Mouse (Mus musculus): ENCODE data around the gene Apobec1. TPM values are rescaled to one million over a fixed set of nuclear protein-coding genes. Genes with fewer than 3 reads are reported as not detected.
"Not testable (repeated sequence)": the region's sequence is repeated elsewhere in the genome, so short reads cannot be mapped to it uniquely, and the experiment has no call there.

Gene Apobec1
- total RNA-seq, 2 experiments from 2014 or later = 6.3 to 8.0 TPM

DNA sequence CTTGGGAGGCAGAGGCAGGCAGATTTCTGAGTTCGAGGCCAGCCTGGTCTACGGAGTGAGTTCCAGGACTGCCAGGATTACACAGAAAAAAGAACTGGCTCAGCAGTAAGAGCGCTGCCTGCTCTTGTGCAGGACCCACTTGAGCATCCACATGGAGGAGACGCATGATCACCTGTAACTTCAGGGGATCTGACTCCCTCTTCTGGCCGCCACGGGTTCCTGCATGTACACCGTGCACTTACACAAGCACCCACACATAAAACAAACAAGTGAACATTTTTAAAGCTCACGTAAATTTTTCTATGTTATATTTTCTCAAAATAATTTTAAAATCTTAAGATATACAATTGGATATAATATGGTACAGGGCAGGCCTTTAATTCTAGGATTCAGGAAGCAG is 3.2 kb upstream of the Apobec1 start:
- no peak for DNase-seq
- intact Hi-C loops (cut with DNase I) = no loop called here

DNA sequence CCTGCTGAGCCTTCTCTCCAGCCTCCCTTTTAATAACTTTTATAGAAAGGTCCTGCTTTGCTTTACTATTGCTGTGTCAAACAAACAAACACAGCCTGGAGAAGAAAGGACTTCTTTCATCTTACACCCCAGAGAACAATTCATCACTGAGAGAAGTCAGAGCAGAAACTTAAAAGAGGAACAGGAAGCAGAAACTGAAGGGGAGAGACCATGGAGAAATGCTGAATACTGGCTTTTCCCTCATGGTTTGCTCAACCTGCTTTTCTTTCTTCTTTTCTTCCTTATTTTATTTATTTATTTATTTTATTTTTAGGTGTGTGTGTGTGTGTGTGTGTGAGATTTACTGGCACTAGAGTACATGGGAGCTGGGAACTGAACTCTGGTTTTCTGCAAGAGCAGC is 2.0 kb upstream of the Apobec1 start:
- no peak for DNase-seq
- intact Hi-C loops (cut with DNase I) = loop anchor here (5.0 kb wide), 1 partner anchor 208 kb away; no protein-coding TSS in a partner anchor

GRCm38 (mm10) chr6:122602992-122603322 is 713 bp upstream of the Apobec1 start:
- intact Hi-C loops (cut with DNase I) = loop anchor here (5.0 kb wide), 1 partner anchor 209 kb away; no protein-coding TSS in a partner anchor
- DNase-seq = no peak

GRCm38 (mm10) chr6:122601615-122602014 is 629 bp downstream of the Apobec1 start:
- no peak for DNase-seq
- intact Hi-C loops (cut with DNase I) = loop anchor here (5.0 kb wide), 1 partner anchor 211 kb away; no protein-coding TSS in a partner anchor

DNA sequence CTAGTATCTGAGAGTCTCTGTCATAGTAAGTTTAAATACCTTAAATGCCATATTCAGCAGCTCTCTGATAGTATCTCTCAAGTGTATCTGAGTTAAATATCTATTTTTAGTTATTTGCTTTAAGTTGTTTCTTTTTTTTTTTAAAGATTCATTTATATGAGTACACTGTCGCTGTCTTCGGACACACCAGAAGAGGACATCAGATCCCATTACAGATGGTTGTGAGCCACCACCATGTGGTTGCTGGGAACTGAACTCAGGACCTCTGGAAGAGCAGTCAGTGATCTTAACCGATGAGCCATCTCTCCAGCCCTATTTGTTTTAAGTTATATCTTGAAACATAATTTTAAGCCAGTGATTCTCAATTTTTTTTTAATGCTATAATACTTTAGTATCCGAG is 1.2 kb downstream of the Apobec1 start:
- DNase-seq = no peak
- intact Hi-C loops (cut with DNase I) = loop anchor here (5.0 kb wide), 1 partner anchor 211 kb away; no protein-coding TSS in a partner anchor

GRCm38 (mm10) chr6:122600066-122600646 is 2.1 kb downstream of the Apobec1 start:
- intact Hi-C loops (cut with DNase I) = loop anchor here (5.0 kb wide), 1 partner anchor 212 kb away; no protein-coding TSS in a partner anchor
- no peak for DNase-seq

DNA sequence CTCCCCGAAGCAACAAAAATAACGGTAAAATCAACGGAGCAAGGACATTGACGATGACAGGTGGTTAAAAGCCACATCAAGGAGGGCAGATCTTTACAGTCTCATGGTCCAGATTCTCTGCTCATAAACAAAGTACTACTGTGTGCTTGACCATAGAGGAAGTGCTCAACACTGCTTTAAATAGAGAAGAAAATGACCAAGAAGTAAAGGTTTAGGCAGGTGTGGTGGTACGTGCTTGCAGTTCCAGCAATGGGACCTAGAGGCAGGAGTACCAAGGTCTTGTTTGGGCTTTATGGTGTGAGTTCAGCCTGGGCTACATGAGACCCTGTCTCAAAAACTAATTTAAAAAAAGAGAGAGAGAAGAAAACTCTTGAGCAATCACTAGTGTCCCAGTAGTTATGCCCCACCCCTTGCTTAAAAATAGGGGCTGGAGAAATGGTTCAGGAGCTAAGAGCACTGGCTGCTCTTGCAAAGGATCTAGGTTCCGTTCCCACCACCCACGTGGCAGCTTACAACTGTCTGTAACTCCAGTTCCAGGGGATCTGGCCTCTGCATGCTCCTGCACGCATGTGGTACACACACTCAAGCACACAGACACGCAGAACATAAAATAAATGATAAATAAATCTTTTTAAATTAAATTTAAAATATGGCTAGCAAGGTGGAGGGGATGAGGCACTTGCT is 3.0 kb downstream of the Apobec1 start:
- intact Hi-C loops (cut with DNase I) = no loop called here
- DNase-seq = no peak

DNA sequence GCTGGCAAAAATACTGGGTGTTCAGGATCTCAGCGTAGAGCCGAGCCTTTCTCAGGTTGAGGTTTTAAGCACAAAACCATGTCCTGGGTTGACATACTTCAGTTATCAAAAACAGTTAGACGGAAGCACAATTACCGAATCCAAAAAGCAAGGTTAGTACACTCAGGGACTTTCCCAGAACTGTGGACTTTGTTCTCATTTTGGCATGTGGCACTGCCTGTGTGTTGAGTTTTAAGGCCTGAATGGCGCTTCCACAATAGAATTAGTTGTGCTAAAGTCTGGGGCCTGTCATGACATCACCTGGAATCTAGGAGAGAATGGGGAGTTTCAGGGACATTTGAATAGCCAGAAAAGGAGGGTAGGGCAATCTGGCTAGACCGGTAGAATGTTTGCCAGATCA is 3.8 kb downstream of the Apobec1 start:
- intact Hi-C loops (cut with DNase I) = no loop called here
- DNase-seq = no peak

- intact Hi-C loops (cut with DNase I) = no loop called here
Observed at GRCm38 (mm10) chr6:122598014-122598413, 4.2 kb downstream of the Apobec1 start.

GRCm38 (mm10) chr6:122596608-122597007 is 5.6 kb downstream of the Apobec1 start:
- no peak for DNase-seq
- intact Hi-C loops (cut with DNase I) = no loop called here

More at GRCm38 (mm10) chr6:122598014-122598413, 4.2 kb downstream of the Apobec1 start:
- DNase-seq = no peak

DNA sequence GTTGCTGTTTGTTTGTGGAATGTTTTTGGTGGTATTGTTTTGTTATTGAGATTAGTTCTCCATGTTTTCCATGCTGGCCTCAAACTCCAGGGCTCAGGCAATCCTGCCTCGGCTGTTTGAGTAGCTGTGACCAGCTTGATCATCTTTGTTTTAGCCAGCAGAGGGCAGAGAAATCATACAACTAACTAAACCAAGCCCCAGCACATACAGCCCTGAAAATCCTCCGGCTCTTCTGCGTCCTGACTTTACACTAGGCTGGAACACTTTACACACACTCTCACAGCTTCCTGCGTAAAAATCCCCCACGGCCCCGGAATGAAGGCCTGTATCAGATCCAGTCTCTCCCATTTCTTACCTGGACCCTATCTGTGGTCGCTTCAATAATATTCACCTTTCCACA is 6.6 kb downstream of the Apobec1 start:
- intact Hi-C loops (cut with DNase I) = loop anchor here (1.0 kb wide), 1 partner anchor 38 kb away; no protein-coding TSS in a partner anchor
- no peak for DNase-seq

- intact Hi-C loops (cut with DNase I) = no loop called here
- no peak for DNase-seq
Observed at GRCm38 (mm10) chr6:122592905-122593304, 9.3 kb downstream of the Apobec1 start.

DNA sequence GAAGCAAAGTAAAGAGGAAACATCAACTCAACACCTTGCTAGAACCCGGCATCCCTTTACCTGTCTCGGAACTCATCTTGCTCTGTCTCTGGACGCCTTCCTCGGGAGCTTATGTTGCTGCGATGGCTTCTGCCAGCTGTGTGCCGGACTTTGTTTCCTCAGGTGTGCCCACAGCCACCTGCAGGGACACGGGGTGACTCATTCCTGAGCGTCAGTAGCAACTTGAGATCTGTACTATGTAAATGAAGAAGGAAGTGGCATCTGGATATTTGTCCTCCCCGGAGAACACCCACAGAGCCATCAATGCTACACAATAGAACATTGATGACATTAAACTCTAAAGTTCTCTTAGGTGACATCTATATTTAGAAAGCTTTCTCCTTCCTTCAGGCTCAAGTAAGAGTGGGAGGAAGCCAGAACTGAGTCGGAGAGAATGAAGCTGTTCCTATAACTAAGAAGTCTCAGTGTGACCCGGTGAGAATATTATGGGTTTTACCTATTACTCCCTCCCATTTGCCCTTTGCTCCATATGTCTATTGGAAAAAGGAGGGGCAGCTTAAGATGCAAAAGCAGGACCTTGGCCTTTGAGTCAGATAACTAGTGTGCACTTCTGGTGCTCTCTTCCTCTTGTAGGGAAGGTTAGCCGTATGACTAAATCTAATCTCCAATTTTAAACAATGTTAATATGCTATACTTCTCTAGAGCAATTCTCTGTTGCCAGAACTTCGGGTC is 11.1 kb downstream of the Apobec1 start:
- DNase-seq = no peak
- intact Hi-C loops (cut with DNase I) = no loop called here

DNA sequence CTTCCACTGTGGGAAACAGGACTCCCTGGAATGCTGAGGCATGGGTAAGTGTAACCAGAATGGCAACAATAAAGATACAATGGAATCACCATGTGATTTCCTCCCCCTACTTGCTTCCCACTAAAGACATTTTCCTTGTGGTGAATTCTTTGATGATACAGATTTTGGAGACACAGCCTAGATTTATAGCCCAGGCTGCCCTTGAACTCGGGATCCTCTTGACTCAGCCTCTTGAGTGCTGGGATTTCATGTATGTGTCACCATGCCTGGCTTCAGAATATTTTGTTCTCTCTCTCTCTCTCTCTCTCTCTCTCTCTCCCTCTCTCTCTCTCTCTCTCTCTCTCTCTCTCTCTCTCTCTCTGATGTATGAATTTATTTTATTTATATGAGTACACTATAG is 23.2 kb downstream of the Apobec1 start:
- intact Hi-C loops (cut with DNase I) = no loop called here
- no peak for DNase-seq

GRCm38 (mm10) chr6:122577030-122577429 is 25.2 kb downstream of the Apobec1 start:
- no peak for DNase-seq
- intact Hi-C loops (cut with DNase I) = no loop called here

DNA sequence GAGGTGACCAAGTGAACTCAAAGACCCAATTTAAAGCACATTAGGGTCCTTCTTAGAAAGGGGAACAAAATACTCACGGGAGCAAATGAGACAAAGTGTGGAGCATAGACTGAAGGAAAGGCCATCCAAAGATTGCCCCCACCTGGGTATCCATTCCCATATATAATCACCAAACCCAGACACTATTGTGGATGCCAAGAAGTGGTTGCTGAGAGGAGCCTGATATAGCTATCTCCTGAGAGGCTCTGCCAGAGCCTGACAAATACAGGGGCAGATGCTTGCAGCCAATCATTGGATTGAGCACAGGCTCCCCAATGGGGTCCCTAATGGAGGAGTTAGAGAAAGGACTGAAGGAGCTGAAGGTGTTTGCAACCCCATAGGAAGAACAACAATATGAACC is 27.2 kb downstream of the Apobec1 start:
- intact Hi-C loops (cut with DNase I); DNase-seq: not testable (repeated sequence)

- intact Hi-C loops (cut with DNase I) = no loop called here
- no peak for DNase-seq
Observed at GRCm38 (mm10) chr6:122571617-122571959, 30.7 kb downstream of the Apobec1 start.

DNA sequence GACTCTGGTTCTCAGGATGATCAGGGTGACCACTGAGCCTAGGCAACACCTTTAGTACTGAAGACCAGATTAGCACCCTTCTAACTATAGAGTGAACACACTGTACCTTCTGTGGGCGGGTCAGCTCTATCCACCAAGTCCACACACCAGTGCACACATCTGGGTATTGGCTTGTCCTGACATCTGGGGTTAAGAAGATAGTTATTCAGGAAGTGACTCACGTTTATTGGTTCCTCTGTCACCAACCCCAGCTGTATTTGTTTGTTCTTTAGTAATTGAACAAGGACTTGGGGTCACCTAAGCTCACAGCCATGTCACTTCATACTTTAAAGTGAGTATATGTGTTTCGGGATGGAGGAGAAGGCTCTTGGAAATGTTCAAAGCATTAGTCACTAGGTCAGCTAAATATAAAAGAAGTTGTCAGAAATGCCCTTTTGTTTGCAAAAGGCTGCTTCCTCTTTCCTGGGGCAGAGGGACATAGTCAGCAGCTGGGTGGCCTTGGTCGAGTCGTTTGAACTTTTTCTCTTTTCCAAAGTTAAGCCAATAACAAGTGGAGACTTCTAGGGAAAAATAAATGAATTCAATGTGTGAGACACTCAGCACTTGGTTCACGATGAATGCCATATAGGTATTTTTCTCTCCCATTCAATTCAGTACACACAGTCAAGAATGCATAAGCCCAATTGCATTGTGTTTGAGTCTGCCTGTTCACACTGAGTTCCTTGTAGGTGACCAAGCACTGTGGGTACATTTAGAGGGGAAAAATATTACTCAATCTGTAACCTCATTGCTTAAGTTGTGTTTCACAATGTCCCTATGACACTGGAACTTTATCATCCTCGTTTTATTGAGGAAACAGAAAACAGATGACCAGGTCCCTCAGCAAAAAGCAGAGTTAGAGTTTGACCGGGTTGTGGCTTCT is 31.3 kb downstream of the Apobec1 start:
- intact Hi-C loops (cut with DNase I) = no loop called here
- DNase-seq = no peak

DNA sequence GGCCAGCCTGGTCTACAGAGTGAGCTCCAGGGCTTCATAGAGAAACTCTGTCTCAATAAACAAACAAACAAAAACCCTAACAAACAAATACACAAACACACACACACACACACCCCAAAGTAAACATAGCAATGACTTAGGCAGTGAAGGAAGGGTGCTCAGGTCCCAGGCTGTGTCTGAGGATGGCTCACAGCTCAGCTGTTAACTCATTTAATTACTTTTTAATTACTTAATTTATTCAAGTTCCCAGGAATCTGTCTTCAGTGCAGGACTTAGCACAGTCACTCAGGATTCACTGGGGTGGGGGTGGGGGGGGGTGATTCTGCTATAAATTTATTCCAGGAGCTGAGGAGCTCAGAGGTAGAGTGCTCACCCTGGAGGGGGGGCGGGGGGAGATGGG is 32.5 kb downstream of the Apobec1 start:
- no peak for DNase-seq
- intact Hi-C loops (cut with DNase I) = no loop called here

GRCm38 (mm10) chr6:122569113-122569512 is 33.1 kb downstream of the Apobec1 start:
- intact Hi-C loops (cut with DNase I) = no loop called here
- DNase-seq = no peak

All from heart, postnatal 36 days (tissue).